Mouse (Mus musculus) kidney, adult 2 months (tissue): ENCODE measurements at regions not wholly inside any gene's neighbourhood (a gene's known extent, or its start where the extent isn't known, plus 50 kb on each side); places are given as distances from the start of the nearest gene placed in this dataset.

Experiments used
- CTCF ChIP-seq: fragments of 200-500 bp; conservative IDR thresholded peaks from 2 replicates; pipeline ENCODE4 v1.5.1; 2011; ENCODE audit warnings: low read depth, mild to moderate bottlenecking, control low read depth, low read length, moderate library complexity, mixed read lengths; ENCODE audit not compliant: insufficient read depth, insufficient read length
- POLR2A ChIP-seq: fragments of 200-500 bp; IDR thresholded peaks from one replicate; pipeline ENCODE4 v1.6.1; 2011; ENCODE audit warnings: low read depth, low read length, control low read depth

DNA sequence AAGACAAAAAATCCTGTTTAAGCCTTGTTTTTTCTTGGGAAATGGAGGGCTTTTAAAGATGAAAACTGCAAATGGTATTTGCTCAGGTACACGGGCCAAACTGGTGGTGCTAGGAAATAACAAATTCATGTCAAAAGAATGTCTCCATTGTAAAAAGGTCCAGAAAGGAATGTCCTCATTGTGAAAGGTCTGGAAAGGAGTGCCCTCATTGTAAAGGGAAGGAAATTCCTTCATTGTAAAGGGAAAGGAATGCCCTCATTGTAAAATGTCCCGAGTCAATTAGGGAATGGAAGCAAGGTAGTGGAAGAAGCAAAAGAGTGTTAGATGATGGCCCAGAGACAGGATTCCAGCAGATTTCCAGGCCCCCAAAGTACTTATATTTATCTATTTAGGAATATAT is 153.2 kb upstream of the Gulp1 start:
- TF ChIP-seq CTCF (no peak), POLR2A (no peak)
